Mouse (Mus musculus): ENCODE data around the gene Mymx. TPM values are rescaled to one million over a fixed set of nuclear protein-coding genes. Genes with fewer than 3 reads are reported as not detected.

Mymx gene
- total RNA-seq, 2 experiments from 2014 or later, result not detected

GRCm38 (mm10) chr17:45557998-45558862, 43.7 kb downstream of the Mymx start:
- intact Hi-C loops (cut with DNase I), result no loop called here
- DNase-seq, result no peak

GRCm38 (mm10) chr17:45557246-45557824, 44.6 kb downstream of the Mymx start:
- intact Hi-C loops (cut with DNase I), result no loop called here

GRCm38 (mm10) chr17:45556514-45557245, 45.2 kb downstream of the Mymx start:
- no peak for DNase-seq
- intact Hi-C loops (cut with DNase I), result no loop called here

More at GRCm38 (mm10) chr17:45557246-45557824, 44.6 kb downstream of the Mymx start:
- no peak for DNase-seq

DNA sequence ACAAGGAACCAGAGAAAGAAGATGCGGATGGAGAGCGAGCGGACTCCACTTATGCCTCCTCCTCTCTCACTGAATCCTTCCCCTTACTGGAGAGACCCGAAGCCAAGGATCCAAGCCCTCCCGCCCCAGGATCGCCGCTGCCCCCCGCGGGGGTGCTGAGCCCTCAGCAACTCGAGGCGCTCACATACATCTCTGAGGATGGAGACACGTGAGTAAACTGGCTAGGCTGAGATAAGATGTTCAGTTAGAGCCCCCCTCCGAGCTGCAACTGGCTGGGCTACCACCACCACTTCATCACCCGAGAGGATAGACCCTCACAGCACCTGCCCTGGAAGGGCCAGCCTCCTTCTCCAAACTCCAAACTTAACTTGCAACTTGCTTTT, 45.8 kb downstream of the Mymx start:
- DNase-seq, result no peak
- intact Hi-C loops (cut with DNase I), result no loop called here

DNA sequence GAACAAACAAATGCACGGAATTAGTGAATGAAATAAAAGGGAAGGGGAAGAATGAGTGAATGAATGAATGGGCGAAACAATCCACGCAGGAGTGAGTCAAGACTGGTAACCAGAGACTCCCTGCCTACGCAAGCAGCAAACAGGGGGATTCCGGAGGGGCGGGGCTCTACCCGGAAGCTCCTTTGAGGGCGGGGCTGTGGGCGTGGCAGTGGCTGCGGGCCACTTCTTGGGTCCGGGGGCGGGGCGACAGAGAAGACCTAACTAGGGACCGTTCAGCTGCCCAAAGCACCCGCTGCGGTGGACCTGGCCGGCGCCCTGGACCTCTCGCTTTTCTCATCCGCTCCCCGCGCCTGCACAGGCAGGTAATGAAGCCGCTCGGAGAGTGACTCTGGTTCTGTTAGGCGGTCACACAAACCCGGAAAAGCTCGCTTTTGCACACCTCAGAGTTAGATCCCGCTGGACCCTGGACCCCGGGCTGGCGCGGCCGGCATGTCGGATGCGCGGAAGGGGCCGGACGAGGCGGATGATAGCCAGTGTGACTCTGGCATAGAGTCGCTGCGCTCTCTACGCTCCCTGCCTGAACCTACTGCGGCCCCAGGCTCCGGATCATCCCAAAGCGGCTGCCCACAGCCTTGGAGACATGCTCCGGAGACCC, 46.3 kb downstream of the Mymx start, which contains the start of gene Nfkbie:
TSS of gene Nfkbie (plus strand) at position 252 of the 655 bp plus-strand sequence.
- peak; percentile 93 to 97 for DNase-seq
- intact Hi-C loops (cut with DNase I), result no loop called here

DNA sequence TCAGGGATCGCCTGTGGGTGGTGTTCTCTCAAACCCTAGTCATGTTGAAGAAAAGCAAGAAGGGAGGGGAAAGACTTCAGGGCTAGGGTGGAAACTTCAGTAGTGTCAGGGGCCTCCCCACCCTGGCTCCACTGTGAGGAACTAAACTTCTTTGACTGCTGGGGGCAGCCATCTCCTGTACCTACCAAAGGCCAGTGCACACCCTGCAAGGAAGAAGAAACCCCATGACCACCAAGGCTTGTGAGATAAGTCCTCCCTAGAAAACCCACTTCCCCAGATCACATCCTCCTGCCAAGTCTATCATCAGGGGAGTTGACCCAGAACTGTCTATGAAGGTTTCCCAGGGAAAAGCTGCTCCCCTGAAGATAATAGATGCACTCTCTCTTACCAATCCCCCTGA, 47.5 kb downstream of the Mymx start:
- intact Hi-C loops (cut with DNase I), result no loop called here

DNA sequence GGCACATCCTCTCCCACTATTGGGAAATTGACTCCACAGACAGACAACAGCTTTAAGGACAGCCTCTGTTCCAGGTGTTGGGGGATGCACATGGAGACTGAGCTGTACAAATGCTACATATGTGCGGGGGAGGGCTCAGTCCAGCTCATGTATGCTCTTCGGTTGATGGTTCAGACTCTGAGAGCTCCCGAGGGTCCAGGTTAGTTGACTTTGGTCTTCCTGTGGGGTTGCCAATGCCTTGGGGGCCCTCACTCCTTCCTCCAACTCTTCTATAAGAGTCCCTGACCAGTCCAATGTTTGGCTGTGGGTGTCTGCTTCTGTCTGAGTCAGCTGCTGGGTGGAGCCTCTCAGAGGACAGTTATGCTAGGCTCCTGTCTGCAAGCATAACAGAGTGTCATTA, 48.8 kb downstream of the Mymx start:
- intact Hi-C loops (cut with DNase I), result no loop called here
- no peak for DNase-seq

More for the DNA sequence above, 47.5 kb downstream of the Mymx start:
- no peak for DNase-seq

DNA sequence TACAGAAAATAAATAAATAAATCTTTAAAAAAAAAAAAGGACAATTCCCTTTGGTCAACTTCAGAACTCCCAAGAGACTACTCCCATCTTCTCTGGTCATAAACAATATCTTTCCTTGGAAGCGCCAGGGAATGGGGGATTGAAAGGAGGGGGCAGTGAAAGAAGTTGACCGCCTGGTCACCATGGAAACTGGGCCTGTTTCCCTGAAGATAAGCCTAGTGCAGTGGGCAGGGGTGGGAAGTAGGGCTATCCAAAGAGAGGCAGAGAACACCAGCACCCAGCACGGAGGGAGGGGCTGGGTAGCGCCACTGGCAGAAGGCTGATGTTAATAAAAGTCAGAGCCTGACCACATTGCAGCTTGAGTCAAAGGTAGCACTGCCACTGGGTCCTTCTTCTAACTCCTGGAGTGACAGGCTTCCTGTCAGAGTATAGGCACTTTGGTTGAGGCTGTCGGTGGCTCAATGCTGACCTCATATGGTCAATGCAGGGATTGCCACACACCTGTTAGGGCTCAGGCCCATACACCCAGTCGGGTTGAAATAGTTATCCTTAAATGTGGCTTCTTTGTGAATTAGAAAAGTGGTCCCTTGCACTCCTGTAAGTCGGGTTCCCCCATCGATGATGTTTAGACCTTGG, 50.0 kb downstream of the Mymx start:
- peak; percentile 78 to 84 for DNase-seq
- intact Hi-C loops (cut with DNase I), result loop anchor here (1.0 kb wide), 2 partner anchors 36 to 74 kb away; no protein-coding TSS in a partner anchor

- intact Hi-C loops (cut with DNase I), result no loop called here
- DNase-seq, result no peak
These were observed 50.6 kb downstream of the Mymx start for GRCm38 (mm10) chr17:45551249-45551796.

Other genes starting within 250 kb of the Mymx start
- gene Cdc5l, start 168.4 kb downstream of the Mymx start, total RNA-seq (2021), result 10 to 100 TPM; 38.0 to 43.4 TPM
- under 1 TPM; 0.39 to 0.50 TPM for gene Spats1, start 126.7 kb downstream of the Mymx start, total RNA-seq (2021)
- gene Aars2, start 95.3 kb downstream of the Mymx start, total RNA-seq (2021), result 10 to 100 TPM; 19.0 to 19.1 TPM
- under 1 TPM in 1 of 2 experiments, not detected in 1; 0.12 TPM for gene Tcte1, start 78.7 kb downstream of the Mymx start, total RNA-seq (2021)
- under 1 TPM; 0.07 to 0.49 TPM for gene Tmem151b, start 52.4 kb downstream of the Mymx start, total RNA-seq (2021)
- gene Nfkbie, start 46.4 kb downstream of the Mymx start, total RNA-seq (2021), result 1 to 10 TPM; 1.5 to 2.1 TPM
- 10 to 100 TPM; 28.8 to 29.9 TPM for gene Slc35b2, start 38.2 kb downstream of the Mymx start, total RNA-seq (2021)
- gene Hsp90ab1, start 28.8 kb downstream of the Mymx start, total RNA-seq (2021), result 100 to 1,000 TPM; 897 to 986 TPM
- gene Slc29a1, start 2.5 kb downstream of the Mymx start, total RNA-seq (2021), result 10 to 100 TPM; 75.0 to 80.7 TPM
- under 1 TPM; 0.81 to 0.98 TPM for gene Capn11, start 57.2 kb upstream of the Mymx start, total RNA-seq (2021)
- gene Mrpl14, start 84.2 kb upstream of the Mymx start, total RNA-seq (2021), result 100 to 1,000 TPM; 116 to 123 TPM
- 10 to 100 TPM; 78.4 to 81.2 TPM for gene Tmem63b, start 84.8 kb upstream of the Mymx start, total RNA-seq (2021)
- under 1 TPM in 1 of 2 experiments, not detected in 1; 0.60 TPM for gene 1600014C23Rik, start 131.7 kb upstream of the Mymx start, total RNA-seq (2021)